Mouse (Mus musculus) stomach, postnatal 0 days (tissue): Measurements from ENCODE around the gene H2al1e.
"Not testable (repeated sequence)": the region's sequence is repeated elsewhere in the genome, so short reads cannot be mapped to it uniquely, and the experiment has no call there.

Source experiments
- CTCF ChIP-seq: IDR thresholded peaks from 2 replicates; pipeline ENCODE4 v1.5.1; 2016; ENCODE audit warnings: antibody characterized with exemption, low read depth, mild to moderate bottlenecking, moderate library complexity
- EP300 ChIP-seq: optimal IDR thresholded peaks from 2 replicates; pipeline ENCODE3; 2016; ENCODE audit warnings: antibody characterized with exemption

DNA sequence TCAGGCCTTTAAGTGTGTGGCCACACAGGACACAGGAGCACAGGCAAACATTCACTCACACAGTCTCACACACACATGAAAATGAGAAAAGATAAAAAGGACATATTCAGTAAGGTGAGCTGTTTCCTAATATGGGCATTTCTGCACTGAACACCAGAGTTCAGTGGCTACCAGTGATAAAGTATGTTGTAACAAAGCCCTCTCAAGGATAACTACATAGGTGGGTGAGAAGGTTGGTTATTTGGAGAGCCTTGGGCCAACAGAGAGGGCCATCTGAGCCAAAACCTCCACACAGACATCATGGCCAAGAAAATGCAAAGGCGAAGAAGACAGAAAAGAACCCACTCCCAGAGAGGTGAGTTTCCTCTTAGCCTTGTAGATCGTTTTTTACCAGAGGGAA is 15.8 kb downstream of the H2al1e start, which contains the start of gene H2al1j:
- not testable (repeated sequence) for TF ChIP-seq CTCF, EP300
